Mouse (Mus musculus) midbrain, postnatal 0 days (tissue): ENCODE measurements around the gene Nptx1. TPM values are rescaled to one million over a fixed set of nuclear protein-coding genes. Genes with fewer than 3 reads are reported as not detected.

ENCODE experiments used
- ATAC-seq: fragments of 200-750 bp; cut with Nextera tagmentation; 2 replicates; pipeline ENCODE4 v1.8.0; 2017; ENCODE audit warnings: moderate number of reproducible peaks, mild to moderate bottlenecking, moderate TSS enrichment, moderate library complexity; ENCODE audit not compliant: low FRiP score
- DNase-seq: peaks from one replicate; pipeline ENCODE4 v3.0.0-alpha.2; 2015; ENCODE audit warnings: low spot score
- H3K27ac ChIP-seq: fragments of 300-500 bp; sonication (generic); 2 replicates; pipeline ENCODE4 v1.5.1; 2014; ENCODE audit warnings: low read depth, mild to moderate bottlenecking, low read length, mixed read lengths
- H3K27me3 ChIP-seq: fragments of 300-500 bp; sonication (generic); 2 replicates; pipeline ENCODE4 v1.6.1; 2014; ENCODE audit warnings: low read length, control low read depth, mixed read lengths; ENCODE audit not compliant: insufficient read depth
- H3K36me3 ChIP-seq: fragments of 300-500 bp; sonication (generic); 2 replicates; pipeline ENCODE4 v1.6.1; 2014; ENCODE audit warnings: low read length, control low read depth, mixed read lengths; ENCODE audit not compliant: insufficient read depth
- H3K4me1 ChIP-seq: fragments of 300-500 bp; sonication (generic); 2 replicates; pipeline ENCODE4 v1.6.1; 2014; ENCODE audit warnings: mild to moderate bottlenecking, control low read depth, antibody characterized with exemption, low read length, mixed read lengths; ENCODE audit not compliant: insufficient read depth
- H3K4me2 ChIP-seq: fragments of 300-500 bp; sonication (generic); 2 replicates; pipeline ENCODE4 v1.6.1; 2014; ENCODE audit warnings: low read depth, mild to moderate bottlenecking, low read length, mixed read lengths; ENCODE audit not compliant: poor library complexity, severe bottlenecking
- H3K4me3 ChIP-seq: fragments of 300-500 bp; sonication (generic); 2 replicates; pipeline ENCODE4 v1.5.1; 2014; ENCODE audit warnings: low read depth, mild to moderate bottlenecking, low read length, moderate library complexity
- H3K9ac ChIP-seq: fragments of 300-500 bp; sonication (generic); replicated peaks from 2 replicates; pipeline ENCODE4 v1.6.1; 2014; ENCODE audit warnings: mild to moderate bottlenecking, low read length, moderate library complexity, mixed read lengths; ENCODE audit not compliant: poor library complexity, severe bottlenecking
- H3K9me3 ChIP-seq: fragments of 300-500 bp; sonication (generic); 2 replicates; pipeline ENCODE4 v1.6.1; 2016; ENCODE audit warnings: low read length, control low read depth
- CTCF ChIP-seq: IDR thresholded peaks from 2 replicates; pipeline ENCODE4 v1.5.1; 2016; ENCODE audit warnings: antibody characterized with exemption, mild to moderate bottlenecking
- WGBS: fragments of 180-500 bp; shearing (Covaris S2); extraction: QIAGEN DNeasy Blood & Tissue Kit; methylation state at CpG from one replicate; pipeline ENCODE4 v1.1.7; 2014; 5-methylcytosine and 5-hydroxymethylcytosine counted together
- polyA plus RNA-seq: library from polyadenylated mRNA; unstranded; fragments of >200 nt; fragmentation: Nextera tagmentation; extraction: Ambion mirVana; gene quantifications from 2 replicates; pipeline ENCODE4 v1.2.1, GENCODE M21; 2015
- total RNA-seq: library from RNA; depleted of rRNA; stranded (reverse); fragments of >200 nt; gene quantifications from 2 replicates; pipeline ENCODE4 v1.2.3, GENCODE M21; 2014

Gene Nptx1
- total and polyA plus RNA-seq, 2 experiments from 2014 or later = 7.6 to 22.4 TPM

- DNase-seq (no peak), ATAC-seq (no peak)
- Histone ChIP-seq H3K9me3 (no peaks in the 10 kb centered on the region), H3K27me3 (no peaks in the 10 kb centered on the region), H3K4me1 (no peaks in the 10 kb centered on the region), H3K36me3 (no peaks in the 10 kb centered on the region), H3K9ac (no peak overlapping the region), H3K27ac (no peak overlapping the region), H3K4me3 (no peak overlapping the region), H3K4me2 (no peak overlapping the region)
- TF ChIP-seq CTCF = no peak
- WGBS = 15% methylated on average over 4 of the region's 4 CpGs
Measured at GRCm38 (mm10) chr11:119576855-119577254, 29.3 kb upstream of the Nptx1 start.

DNA sequence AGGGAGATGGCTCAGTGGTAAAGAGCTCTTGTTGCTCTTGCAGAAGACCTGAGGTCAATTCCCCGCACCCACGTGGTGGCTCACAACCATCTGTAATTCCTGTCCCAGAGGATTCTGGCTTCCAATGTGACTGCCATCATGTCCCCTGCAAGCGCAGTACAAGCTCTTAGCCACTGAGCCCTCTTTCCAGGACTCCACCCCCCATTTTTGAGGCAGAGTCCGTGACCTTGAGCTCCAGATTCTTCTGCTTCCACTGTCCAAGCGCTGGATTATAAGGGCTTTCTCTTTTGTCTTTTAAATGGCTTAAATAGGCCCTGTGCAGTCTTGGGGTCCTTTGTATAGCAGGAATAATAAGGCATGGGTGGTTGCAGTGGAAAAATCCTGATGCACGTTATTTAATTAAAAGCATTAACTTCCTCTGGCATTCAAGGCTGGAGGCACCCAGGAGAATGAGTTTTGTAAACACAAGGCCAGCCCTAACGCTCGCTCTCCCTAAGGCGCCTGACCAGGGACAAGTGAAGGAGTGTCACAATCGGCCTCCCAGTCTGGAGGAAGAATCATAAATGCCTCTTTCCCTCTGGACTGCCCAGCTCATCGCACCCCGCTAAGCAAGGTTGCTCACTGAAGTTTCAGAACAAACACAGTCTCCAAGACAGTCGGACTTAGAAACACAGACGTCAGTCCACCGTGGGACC is 24.9 kb upstream of the Nptx1 start:
- WGBS = 32% methylated on average over 15 of the region's 15 CpGs
- TF ChIP-seq CTCF = no peak
- no peak for DNase-seq
- Histone ChIP-seq H3K9ac (0 out of 2 replicates have a peak overlapping the region, but pooled peaks have one; percentile 19), H3K36me3 (no peaks in the 10 kb centered on the region), H3K9me3 (no peaks in the 10 kb centered on the region), H3K4me2 (no peak overlapping the region), H3K27ac (no peak overlapping the region), H3K4me3 (no peak overlapping the region), H3K27me3 (no peaks in the 10 kb centered on the region), H3K4me1 (no peaks in the 10 kb centered on the region)
- no peak for ATAC-seq

DNA sequence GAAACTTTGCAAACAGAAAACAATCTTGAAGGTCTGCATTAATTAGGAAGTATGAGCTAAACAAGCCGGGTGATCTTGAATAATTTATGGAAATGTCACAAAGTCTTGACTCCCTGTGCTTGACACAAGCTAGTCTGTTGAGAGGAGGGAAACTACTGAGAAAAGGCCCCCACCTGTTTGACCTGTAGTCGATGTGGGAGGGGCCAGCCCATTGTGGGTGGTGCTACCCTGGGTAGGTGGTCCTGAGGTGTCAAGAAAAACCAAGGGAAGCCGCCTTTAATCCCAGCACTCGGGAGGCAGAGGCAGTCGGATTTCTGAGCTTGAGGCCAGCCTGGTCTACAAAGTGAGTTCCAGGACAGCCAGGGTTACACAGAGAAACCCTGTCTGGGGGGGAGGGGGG is 18.6 kb upstream of the Nptx1 start:
- Histone ChIP-seq H3K4me2 (no peak overlapping the region), H3K27ac (no peak overlapping the region), H3K4me1 (peaks cover 6% of the 10 kb centered on the region), H3K36me3 (no peaks in the 10 kb centered on the region), H3K9me3 (no peaks in the 10 kb centered on the region), H3K27me3 (no peaks in the 10 kb centered on the region; the same call in 1 of the 2 replicates), H3K4me3 (no peak overlapping the region), H3K9ac (no peak overlapping the region)
- no peak; the same call in 1 of the 2 replicates for ATAC-seq
- no peak for TF ChIP-seq CTCF
- 57% methylated on average over 5 of the region's 5 CpGs for WGBS
- DNase-seq = no peak

GRCm38 (mm10) chr11:119565684-119566083 is 18.1 kb upstream of the Nptx1 start:
- Histone ChIP-seq H3K4me2 (0 out of 2 replicates have a peak overlapping the region, but pooled peaks have one; percentile 20), H3K4me3 (no peak overlapping the region), H3K9ac (no peak overlapping the region), H3K27me3 (no peaks in the 10 kb centered on the region; the same call in 1 of the 2 replicates), H3K9me3 (no peaks in the 10 kb centered on the region), H3K4me1 (peaks cover 6% of the 10 kb centered on the region), H3K36me3 (no peaks in the 10 kb centered on the region), H3K27ac (peak overlapping the region; percentile 65; the same call in 1 of the 2 replicates)
- 22% methylated on average over 10 of the region's 10 CpGs for WGBS
- peak; percentile 54; the same call in 1 of the 2 replicates for ATAC-seq
- TF ChIP-seq CTCF = no peak
- peak; percentile 42 for DNase-seq

DNA sequence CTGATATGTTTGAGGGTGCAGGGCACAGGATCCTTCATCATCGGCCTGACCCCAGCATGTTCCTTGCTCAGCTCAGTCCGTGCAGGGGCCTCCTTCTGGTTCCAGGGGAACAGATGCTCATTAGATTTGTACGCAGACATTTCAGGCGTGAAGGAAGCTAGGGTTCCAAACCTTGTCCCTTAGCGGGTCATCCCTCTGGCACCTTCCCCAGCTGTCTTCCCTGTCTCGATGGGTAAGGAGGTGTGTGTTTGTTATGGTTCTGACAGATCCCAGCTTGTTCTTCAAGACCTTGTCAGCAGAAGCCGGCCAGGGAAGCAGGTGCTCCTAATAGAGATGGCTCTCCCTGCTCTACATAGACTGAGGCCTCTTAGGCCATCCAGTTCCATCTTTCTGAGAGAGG is 17.5 kb upstream of the Nptx1 start:
- no peak overlapping the region for H3K4me2 ChIP-seq
- no peak overlapping the region for H3K4me3 ChIP-seq
- no peaks in the 10 kb centered on the region for H3K36me3 ChIP-seq
- WGBS = 58% methylated on average over 7 of the region's 7 CpGs
- TF ChIP-seq CTCF = no peak
- peaks cover 6% of the 10 kb centered on the region for H3K4me1 ChIP-seq
- no peaks in the 10 kb centered on the region for H3K9me3 ChIP-seq
- ATAC-seq (peak; percentile 23; the same call in 1 of the 2 replicates), DNase-seq (no peak)
- peak overlapping the region; percentile 65 for H3K27ac ChIP-seq
- H3K27me3 ChIP-seq = no peaks in the 10 kb centered on the region; the same call in 1 of the 2 replicates
- H3K9ac ChIP-seq = no peak overlapping the region

DNA sequence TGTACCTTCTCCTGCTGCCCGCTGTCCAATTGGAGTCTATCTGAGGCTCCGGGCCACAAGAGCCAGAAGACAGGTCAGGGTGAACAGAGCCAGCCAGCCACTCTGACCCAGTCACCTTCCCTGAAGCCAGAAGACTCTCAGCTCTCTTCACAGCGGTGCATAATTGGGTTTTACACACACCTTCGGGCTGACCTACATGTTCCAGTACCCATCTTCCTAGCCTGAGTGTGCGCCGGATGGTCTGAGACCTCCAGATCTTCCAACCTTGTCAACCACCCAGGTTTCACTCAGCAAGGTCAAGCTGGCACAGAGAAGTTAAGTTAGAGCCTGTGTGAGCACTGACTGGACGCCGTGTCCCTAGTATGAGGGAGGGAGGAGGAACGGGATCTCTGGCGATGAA is 16.8 kb upstream of the Nptx1 start:
- Histone ChIP-seq H3K4me2 (no peak overlapping the region), H3K36me3 (no peaks in the 10 kb centered on the region), H3K9me3 (no peaks in the 10 kb centered on the region), H3K27ac (no peak overlapping the region), H3K9ac (no peak overlapping the region), H3K4me3 (no peak overlapping the region), H3K4me1 (peaks cover 7% of the 10 kb centered on the region), H3K27me3 (no peaks in the 10 kb centered on the region; the same call in 1 of the 2 replicates)
- ATAC-seq (no peak), DNase-seq (no peak)
- WGBS = 79% methylated on average over 10 of the region's 10 CpGs
- TF ChIP-seq CTCF = no peak
